Mouse (Mus musculus) embryonic facial prominence, embryonic 12.5 days (tissue): ENCODE data around the gene Nsg1. TPM values are rescaled to one million over a fixed set of nuclear protein-coding genes. Genes with fewer than 3 reads are reported as not detected.

Experiments
- ATAC-seq: fragments of 200-750 bp; cut with Nextera tagmentation; 2 replicates; pipeline ENCODE4 v1.8.0; 2017; ENCODE audit not compliant: insufficient number of reproducible peaks, insufficient read depth, low FRiP score, low TSS enrichment
- H3K27ac ChIP-seq: fragments of 300-500 bp; sonication (generic); 2 replicates; pipeline ENCODE4 v1.5.1; 2016; ENCODE audit warnings: mild to moderate bottlenecking
- H3K27me3 ChIP-seq: fragments of 300-500 bp; sonication (generic); 2 replicates; pipeline ENCODE4 v1.6.1; 2016; ENCODE audit warnings: mild to moderate bottlenecking, moderate library complexity
- H3K36me3 ChIP-seq: fragments of 300-500 bp; sonication (generic); 2 replicates; pipeline ENCODE4 v1.6.1; 2016; ENCODE audit warnings: mild to moderate bottlenecking
- H3K4me1 ChIP-seq: fragments of 300-500 bp; sonication (generic); 2 replicates; pipeline ENCODE4 v1.6.1; 2016
- H3K4me2 ChIP-seq: fragments of 300-500 bp; sonication (generic); replicated peaks from 2 replicates; pipeline ENCODE4 v1.6.1; 2016; ENCODE audit warnings: mild to moderate bottlenecking, moderate library complexity
- H3K4me3 ChIP-seq: fragments of 300-500 bp; sonication (generic); 2 replicates; pipeline ENCODE4 v1.5.1; 2016; ENCODE audit warnings: mild to moderate bottlenecking
- H3K9ac ChIP-seq: fragments of 300-500 bp; sonication (generic); 2 replicates; pipeline ENCODE4 v1.6.1; 2016; ENCODE audit warnings: mild to moderate bottlenecking, moderate library complexity
- H3K9me3 ChIP-seq: fragments of 300-500 bp; sonication (generic); 2 replicates; pipeline ENCODE4 v1.6.1; 2016; ENCODE audit warnings: mild to moderate bottlenecking, moderate library complexity
- WGBS: fragments of 180-500 bp; shearing (Covaris S2); methylation state at CpG from one replicate; pipeline ENCODE4 v1.1.7; 2016; 5-methylcytosine and 5-hydroxymethylcytosine counted together
- polyA plus RNA-seq: library from polyadenylated mRNA; unstranded; fragments of >200 nt; fragmentation: Nextera tagmentation; extraction: Ambion mirVana; gene quantifications from 2 replicates; pipeline ENCODE4 v1.2.1, GENCODE M21; 2016

Nsg1 gene
- 177 and 200 TPM in 2 replicates for polyA plus RNA-seq

DNA sequence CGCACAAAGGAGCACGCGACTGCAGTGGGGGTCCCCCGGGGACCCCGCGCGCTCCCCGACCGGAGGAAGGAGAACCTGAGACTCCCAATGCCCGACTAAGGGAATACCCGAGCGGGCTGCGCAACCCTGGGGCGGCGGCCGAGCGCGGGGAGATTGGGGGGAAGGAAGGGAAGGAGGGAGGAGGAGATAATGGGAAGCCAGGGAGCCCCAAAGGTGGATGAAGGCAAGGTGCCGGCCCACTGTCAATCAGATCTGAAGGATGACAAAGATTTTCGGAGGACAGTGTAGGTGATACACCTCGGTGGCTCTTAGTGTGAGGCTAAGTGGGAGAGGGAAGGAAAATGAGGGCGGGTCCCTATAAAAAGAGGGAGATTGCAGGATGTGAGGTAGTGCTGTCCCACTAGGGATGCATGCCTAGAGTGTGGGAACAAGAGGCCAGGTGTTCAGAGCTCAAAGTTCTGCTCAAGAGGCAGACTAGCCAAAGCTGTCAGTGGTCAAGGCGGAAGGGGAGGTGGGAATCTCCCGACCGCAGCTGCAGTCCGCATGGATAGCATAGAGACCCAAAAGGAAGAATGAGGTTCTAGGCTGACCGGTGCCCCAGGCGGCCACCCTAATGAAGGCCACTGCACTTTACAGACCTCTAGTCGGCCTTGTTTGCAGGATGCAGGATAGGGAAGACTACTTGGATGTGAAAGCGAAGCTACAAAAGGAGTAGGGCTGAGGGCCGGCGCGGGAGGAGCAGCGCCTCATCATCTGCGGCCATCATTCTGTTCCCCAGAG lies at the start of gene Nsg1:
Gene Nsg1, minus strand, starts transcription at position 274 of the 780 bp plus-strand sequence.
- peak within 1 kb of the TSS; percentile 88 for H3K4me3 ChIP-seq
- peak; percentile 8; the same call in 1 of the 2 replicates for ATAC-seq
- H3K9me3 ChIP-seq: no peaks in the 10 kb centered on the region
- 9% methylated on average over 35 of the region's 35 CpGs for WGBS
- H3K4me2 ChIP-seq: peak within 1 kb of the TSS; percentile 73
- peaks cover 19% of the 10 kb centered on the region for H3K4me1 ChIP-seq
- H3K27me3 ChIP-seq: peaks cover 20% of the 10 kb centered on the region
- H3K27ac ChIP-seq: peak within 1 kb of the TSS; percentile 83
- H3K9ac ChIP-seq: peak within 1 kb of the TSS; percentile 92
- H3K36me3 ChIP-seq: peaks cover 25% of the 10 kb centered on the region

DNA sequence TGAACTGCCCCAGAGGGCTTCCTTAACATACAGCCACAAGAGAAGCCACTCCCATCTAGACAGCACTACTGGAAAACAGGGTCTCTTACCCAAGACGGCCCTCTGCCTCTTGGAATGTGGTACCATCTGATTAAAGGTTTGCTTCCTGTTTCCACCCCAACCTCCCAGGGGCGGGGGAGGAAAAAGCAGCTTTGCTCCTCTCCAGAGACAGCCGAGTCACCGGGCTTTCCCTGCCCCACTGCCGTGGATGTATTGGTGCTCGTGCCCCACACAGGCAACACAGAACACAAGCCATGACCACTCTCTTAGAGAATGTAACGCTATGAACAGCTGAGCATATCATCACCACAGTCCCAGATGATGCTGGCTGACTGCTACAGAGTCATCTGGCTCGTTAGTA lies 49.3 kb upstream of the Nsg1 start:
- Histone ChIP-seq H3K4me1 (no peaks in the 10 kb centered on the region; the same call in 1 of the 2 replicates), H3K4me3 (no peak overlapping the region), H3K27ac (no peak overlapping the region), H3K36me3 (peaks cover 61% of the 10 kb centered on the region), H3K27me3 (no peaks in the 10 kb centered on the region), H3K9ac (no peak overlapping the region), H3K4me2 (no peak overlapping the region), H3K9me3 (no peaks in the 10 kb centered on the region)
- 64% methylated on average over 8 of the region's 8 CpGs for WGBS
- ATAC-seq: no peak

DNA sequence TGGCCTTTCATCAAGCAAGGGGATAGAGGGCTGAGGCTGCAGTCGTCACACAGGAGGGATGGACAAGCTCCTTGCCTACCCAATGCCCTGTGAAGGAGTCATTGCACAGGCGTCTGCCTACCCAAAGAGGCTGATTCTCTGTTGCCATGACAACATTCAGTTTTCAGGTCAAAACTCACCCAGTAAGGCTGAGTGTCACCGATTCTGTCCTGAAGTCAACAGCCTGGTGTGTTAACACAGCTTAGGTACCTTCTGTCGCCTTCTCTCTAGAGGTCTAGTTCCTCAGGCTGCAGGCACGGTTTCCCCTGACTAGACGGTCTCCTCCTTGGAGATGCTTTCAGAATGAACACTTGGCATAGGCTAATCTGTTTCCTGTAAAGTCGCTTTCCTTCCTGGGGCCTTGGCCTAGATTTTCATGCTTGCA lies 45.6 kb upstream of the Nsg1 start:
- Histone ChIP-seq H3K4me1 (no peaks in the 10 kb centered on the region), H3K36me3 (peaks cover 66% of the 10 kb centered on the region), H3K27me3 (no peaks in the 10 kb centered on the region), H3K9ac (no peak overlapping the region), H3K4me3 (no peak overlapping the region), H3K27ac (no peak overlapping the region), H3K4me2 (no peak overlapping the region), H3K9me3 (no peaks in the 10 kb centered on the region)
- ATAC-seq: no peak
- WGBS: 85% methylated on average over 7 of the region's 7 CpGs

DNA sequence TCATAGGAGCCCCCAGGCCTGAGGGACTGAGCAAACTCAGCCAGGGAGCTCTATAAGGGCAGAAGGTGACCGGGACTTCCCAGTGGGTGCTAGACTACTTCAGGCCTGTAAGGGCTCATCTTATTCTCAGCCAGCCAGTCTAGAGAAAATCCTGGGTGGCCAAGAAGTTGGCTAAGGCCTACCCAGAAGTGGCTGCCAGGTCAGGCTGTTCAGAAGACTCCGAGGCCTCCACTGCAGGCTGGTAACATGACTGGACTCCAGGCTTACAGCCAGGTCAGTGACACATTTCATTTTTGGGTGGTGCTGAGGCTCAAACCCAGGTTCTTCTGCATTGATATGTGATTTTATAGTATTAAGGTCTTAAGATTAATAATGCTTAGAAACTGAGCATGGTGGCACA lies 40.0 kb upstream of the Nsg1 start:
- H3K27me3 ChIP-seq: no peaks in the 10 kb centered on the region
- WGBS: 95% methylated on average over 2 of the region's 2 CpGs
- no peak overlapping the region for H3K4me3 ChIP-seq
- H3K4me2 ChIP-seq: no peak overlapping the region
- no peak overlapping the region for H3K27ac ChIP-seq
- peaks cover 48% of the 10 kb centered on the region for H3K36me3 ChIP-seq
- H3K9ac ChIP-seq: no peak overlapping the region
- H3K9me3 ChIP-seq: no peaks in the 10 kb centered on the region
- H3K4me1 ChIP-seq: no peaks in the 10 kb centered on the region
- ATAC-seq: no peak

DNA sequence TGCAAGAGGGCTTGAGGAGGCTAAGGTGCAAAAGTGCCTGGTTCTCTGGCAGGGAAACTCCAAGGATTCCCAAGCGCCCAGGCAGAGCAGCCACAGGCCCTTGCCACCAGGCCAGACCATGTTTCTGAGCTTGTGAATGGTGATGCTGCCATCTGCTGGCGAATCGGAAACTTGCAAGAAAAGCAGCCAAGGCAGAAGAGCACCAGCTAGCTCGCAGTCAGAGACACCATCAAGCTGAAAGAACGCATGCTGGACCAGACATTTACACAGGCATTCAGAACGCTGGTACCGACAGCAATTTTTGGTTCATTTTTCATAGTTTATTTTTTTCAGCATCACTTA lies 37.7 kb upstream of the Nsg1 start:
- Histone ChIP-seq H3K27me3 (no peaks in the 10 kb centered on the region), H3K4me3 (no peak overlapping the region), H3K9ac (no peak overlapping the region), H3K36me3 (peaks cover 26% of the 10 kb centered on the region), H3K4me1 (no peaks in the 10 kb centered on the region), H3K9me3 (no peaks in the 10 kb centered on the region), H3K27ac (no peak overlapping the region), H3K4me2 (no peak overlapping the region)
- ATAC-seq: no peak
- 13% methylated on average over 7 of the region's 7 CpGs for WGBS

DNA sequence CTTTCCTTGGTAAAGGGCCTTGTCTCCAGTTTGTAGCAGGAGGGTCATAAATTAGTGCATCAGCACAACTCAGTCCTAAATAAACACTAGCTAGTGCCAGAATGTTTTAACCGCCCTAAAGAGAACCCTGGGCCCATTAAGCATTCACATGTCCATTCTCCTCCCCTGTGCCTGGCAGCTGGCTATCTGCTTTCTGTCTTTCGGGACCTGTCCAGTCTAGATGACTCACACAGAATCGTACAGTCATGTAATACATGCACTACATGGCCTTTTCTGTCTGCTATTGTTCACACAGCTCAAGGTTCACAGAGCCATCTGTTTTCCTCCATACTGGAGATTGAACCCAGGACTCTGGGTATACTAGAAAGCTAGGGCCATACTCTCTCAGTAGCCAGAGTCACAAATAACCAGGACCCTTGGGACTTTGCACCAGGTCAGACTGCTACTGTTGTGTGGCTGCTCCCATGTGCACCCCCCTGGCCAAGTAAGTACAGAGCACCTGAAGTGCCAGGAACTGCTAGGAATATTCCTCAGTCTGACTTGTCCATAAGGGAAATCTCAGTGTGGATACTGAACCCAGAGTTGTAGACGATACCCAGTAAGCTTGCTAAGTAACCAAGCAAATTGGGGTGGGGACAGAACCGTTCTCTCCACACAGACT lies 37.2 kb upstream of the Nsg1 start:
- no peak overlapping the region for H3K4me2 ChIP-seq
- no peaks in the 10 kb centered on the region for H3K27me3 ChIP-seq
- H3K4me3 ChIP-seq: no peak overlapping the region
- no peak overlapping the region for H3K9ac ChIP-seq
- no peaks in the 10 kb centered on the region for H3K4me1 ChIP-seq
- 77% methylated on average over 5 of the region's 5 CpGs for WGBS
- no peaks in the 10 kb centered on the region for H3K9me3 ChIP-seq
- H3K36me3 ChIP-seq: peaks cover 21% of the 10 kb centered on the region
- no peak overlapping the region for H3K27ac ChIP-seq
- no peak for ATAC-seq

DNA sequence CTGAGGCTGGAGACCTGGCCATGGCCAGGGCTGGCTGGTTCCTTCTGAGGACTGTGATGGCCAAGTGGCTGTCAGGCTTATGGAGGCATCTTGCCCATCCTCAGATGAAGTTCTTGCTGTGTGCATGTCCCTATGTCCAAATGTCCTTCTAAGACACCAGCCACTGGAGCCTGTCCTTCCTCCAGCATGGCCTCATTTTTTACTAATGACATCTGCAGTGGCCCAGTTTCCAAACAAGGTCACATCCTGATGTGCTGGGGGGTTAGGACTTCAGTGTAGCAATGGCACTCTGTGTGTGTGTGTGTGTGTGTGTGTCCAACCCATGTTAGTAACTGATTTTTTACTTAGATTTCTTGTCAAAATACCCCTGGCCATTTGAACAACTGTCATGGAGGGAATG lies 36.2 kb upstream of the Nsg1 start:
- Histone ChIP-seq H3K9me3 (no peaks in the 10 kb centered on the region), H3K36me3 (peaks cover 11% of the 10 kb centered on the region; the same call in 1 of the 2 replicates), H3K27me3 (no peaks in the 10 kb centered on the region), H3K4me2 (no peak overlapping the region), H3K27ac (no peak overlapping the region), H3K4me3 (no peak overlapping the region), H3K4me1 (no peaks in the 10 kb centered on the region), H3K9ac (no peak overlapping the region)
- no peak for ATAC-seq

DNA sequence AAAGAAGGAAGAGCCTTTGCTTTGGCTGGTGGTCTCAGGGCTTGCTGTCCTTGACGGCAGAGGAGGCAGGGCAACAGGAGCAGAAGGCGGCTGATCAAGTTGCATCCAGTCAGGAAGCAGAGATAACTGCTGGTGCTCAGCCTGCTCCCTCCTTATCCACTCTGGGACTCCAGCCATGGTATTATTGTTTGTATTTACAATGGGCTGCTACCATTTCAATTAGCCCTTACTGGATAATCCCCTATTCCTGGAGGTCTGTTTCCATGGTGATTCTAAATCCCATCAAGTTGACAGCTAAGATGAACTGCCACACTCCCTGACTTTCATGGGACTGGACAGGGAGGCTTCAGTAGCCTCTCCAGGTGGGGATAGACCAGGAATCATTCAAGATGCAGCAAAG lies 35.2 kb upstream of the Nsg1 start:
- no peak overlapping the region for H3K9ac ChIP-seq
- H3K4me2 ChIP-seq: no peak overlapping the region
- WGBS: 36% methylated on average over 2 of the region's 2 CpGs
- no peaks in the 10 kb centered on the region for H3K27me3 ChIP-seq
- no peaks in the 10 kb centered on the region for H3K4me1 ChIP-seq
- no peaks in the 10 kb centered on the region for H3K9me3 ChIP-seq
- H3K4me3 ChIP-seq: no peak overlapping the region
- no peak for ATAC-seq
- H3K27ac ChIP-seq: no peak overlapping the region
- H3K36me3 ChIP-seq: peaks cover 3% of the 10 kb centered on the region; the same call in 1 of the 2 replicates

DNA sequence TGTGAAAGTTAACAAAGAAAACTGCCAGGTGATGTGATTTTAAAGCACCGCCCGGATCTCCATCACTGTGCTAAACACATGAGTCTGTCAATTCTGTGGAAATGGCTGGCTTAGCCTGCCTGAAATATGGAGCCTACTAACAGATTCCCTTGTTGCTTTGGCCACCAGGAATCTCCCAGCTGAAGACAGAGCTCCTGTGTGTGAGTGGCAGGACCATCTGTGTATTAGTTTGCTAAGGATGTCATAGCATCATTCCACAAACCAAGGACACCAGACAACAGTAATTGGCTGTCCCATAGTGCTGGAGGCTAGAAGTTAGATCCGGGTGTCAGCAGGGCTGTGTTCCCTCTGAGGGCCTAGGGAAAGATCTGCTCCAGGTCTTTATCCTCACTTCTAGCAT lies 31.2 kb upstream of the Nsg1 start:
- WGBS: 77% methylated on average over 3 of the region's 3 CpGs
- H3K4me2 ChIP-seq: no peak overlapping the region
- H3K36me3 ChIP-seq: no peaks in the 10 kb centered on the region
- no peak overlapping the region for H3K9ac ChIP-seq
- H3K27me3 ChIP-seq: no peaks in the 10 kb centered on the region
- no peak overlapping the region for H3K4me3 ChIP-seq
- no peak overlapping the region for H3K27ac ChIP-seq
- ATAC-seq: no peak
- H3K9me3 ChIP-seq: no peaks in the 10 kb centered on the region
- no peaks in the 10 kb centered on the region for H3K4me1 ChIP-seq

DNA sequence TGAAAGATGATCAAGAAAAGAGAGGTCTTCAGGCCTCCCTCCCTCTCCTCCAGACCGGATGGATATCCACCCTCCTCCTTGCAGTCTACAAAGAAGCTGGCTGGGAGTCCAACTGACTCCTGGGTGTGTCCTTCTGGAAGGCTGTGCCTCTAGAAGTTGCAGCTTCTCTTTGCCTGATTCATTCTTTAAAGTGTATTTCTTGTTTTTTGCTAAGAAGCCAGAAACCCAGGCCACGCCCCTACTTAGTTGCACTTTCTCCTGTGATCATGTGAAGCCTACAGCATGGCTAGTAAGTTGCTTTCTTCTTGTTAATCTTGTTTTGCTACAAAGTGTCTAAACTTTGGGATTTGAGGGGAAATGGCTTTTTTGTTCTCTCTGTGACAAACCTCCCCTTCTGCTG lies 27.3 kb upstream of the Nsg1 start:
- Histone ChIP-seq H3K9me3 (no peaks in the 10 kb centered on the region), H3K4me3 (no peak overlapping the region), H3K27ac (no peak overlapping the region), H3K9ac (no peak overlapping the region), H3K4me1 (no peaks in the 10 kb centered on the region), H3K4me2 (no peak overlapping the region), H3K36me3 (no peaks in the 10 kb centered on the region), H3K27me3 (no peaks in the 10 kb centered on the region)
- WGBS: 85% methylated on average over 2 of the region's 2 CpGs
- ATAC-seq: no peak

DNA sequence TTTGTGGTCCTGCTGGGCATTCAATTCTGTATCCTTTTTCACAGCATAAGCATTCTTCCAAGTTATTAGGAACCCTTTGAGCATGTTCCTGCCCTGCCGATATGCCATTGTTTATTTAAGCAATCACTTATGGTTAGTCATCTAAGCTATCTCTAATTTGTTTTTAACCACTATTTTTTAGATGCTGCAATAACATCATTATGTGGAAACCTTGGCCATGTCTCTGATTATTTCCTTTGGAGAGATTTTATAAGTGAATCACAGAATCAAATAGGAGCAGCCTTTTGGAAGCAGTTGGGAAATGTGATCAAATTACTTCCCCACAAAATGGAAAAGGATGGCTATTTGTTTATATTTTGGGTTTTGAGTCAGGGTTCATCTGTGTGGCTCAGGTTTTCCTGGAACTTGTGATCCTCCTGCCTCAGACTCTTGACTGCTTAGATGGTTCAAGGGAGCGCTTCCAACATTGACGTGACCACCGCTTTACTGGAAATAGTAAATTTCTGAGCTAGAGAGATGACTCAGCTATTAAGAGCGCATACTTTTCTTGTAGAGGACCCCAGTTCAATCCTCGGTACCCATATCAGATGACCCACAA lies 25.1 kb upstream of the Nsg1 start:
- Histone ChIP-seq H3K4me2 (no peak overlapping the region), H3K36me3 (no peaks in the 10 kb centered on the region), H3K27me3 (no peaks in the 10 kb centered on the region), H3K9me3 (no peaks in the 10 kb centered on the region), H3K27ac (no peak overlapping the region), H3K4me3 (no peak overlapping the region), H3K4me1 (no peaks in the 10 kb centered on the region), H3K9ac (no peak overlapping the region)
- ATAC-seq: no peak
- WGBS: 80% methylated on average over 6 of the region's 6 CpGs
